Mouse (Mus musculus): Measurements from ENCODE around the gene 1700122O11Rik. TPM values are rescaled to one million over a fixed set of nuclear protein-coding genes. Genes with fewer than 3 reads are reported as not detected.

The 1700122O11Rik gene
- not detected in 2 replicates for polyA plus RNA-seq (2015; fragmentation: Nextera tagmentation; extraction: Ambion mirVana)

GRCm38 (mm10) chr17:48038193-48038592 lies at the start of gene 1700122O11Rik:
TSS of gene 1700122O11Rik (minus strand) at chr17:48038293.
- 76% methylated on average over 2 of the region's 2 CpGs for WGBS
- no peaks in the 10 kb centered on the region for H3K27me3 ChIP-seq (replicated peaks; ENCODE audit: insufficient read depth, low read length)
- H3K36me3 ChIP-seq (ENCODE audit: insufficient read depth, low read length), result no peaks in the 10 kb centered on the region
- no peak within 1 kb of the TSS for H3K27ac ChIP-seq (ENCODE audit: low read length)
- no peak within 1 kb of the TSS for H3K4me2 ChIP-seq (replicated peaks; ENCODE audit: low read depth, low read length)
- no peak within 1 kb of the TSS for H3K9ac ChIP-seq (replicated peaks; ENCODE audit: low read depth)
- ATAC-seq (no peak), DNase-seq (ENCODE audit: low spot score) (no peak)
- TF ChIP-seq EP300 (IDR thresholded peaks at IDR 0.05), result no peak
- no peak for TF ChIP-seq CTCF (IDR thresholded peaks at IDR 0.05)
- peaks cover 5% of the 10 kb centered on the region; the same call in 1 of the 2 replicates for H3K4me1 ChIP-seq (ENCODE audit: insufficient read depth, low read depth, low read length)
- H3K9me3 ChIP-seq (ENCODE audit: low read length), result no peaks in the 10 kb centered on the region
- H3K4me3 ChIP-seq (ENCODE audit: low read depth, low read length), result no peak within 1 kb of the TSS

GRCm38 (mm10) chr17:48080626-48081025 lies 42.5 kb upstream of the 1700122O11Rik start:
- H3K27me3 ChIP-seq (replicated peaks; ENCODE audit: insufficient read depth, low read length), result no peaks in the 10 kb centered on the region
- no peak overlapping the region for H3K4me2 ChIP-seq (replicated peaks; ENCODE audit: low read depth, low read length)
- no peaks in the 10 kb centered on the region for H3K9me3 ChIP-seq (ENCODE audit: low read length)
- WGBS, result 49% methylated on average over 3 of the region's 3 CpGs
- ATAC-seq (no peak), DNase-seq (ENCODE audit: low spot score) (no peak)
- no peak overlapping the region for H3K4me3 ChIP-seq (ENCODE audit: low read depth, low read length)
- no peak overlapping the region for H3K9ac ChIP-seq (replicated peaks; ENCODE audit: low read depth)
- H3K36me3 ChIP-seq (ENCODE audit: insufficient read depth, low read length), result no peaks in the 10 kb centered on the region
- TF ChIP-seq EP300 (IDR thresholded peaks at IDR 0.05) (no peak), CTCF (IDR thresholded peaks at IDR 0.05) (no peak)
- no peak overlapping the region for H3K27ac ChIP-seq (ENCODE audit: low read length)
- no peaks in the 10 kb centered on the region for H3K4me1 ChIP-seq (ENCODE audit: insufficient read depth, low read depth, low read length)

GRCm38 (mm10) chr17:48067729-48068128 lies 29.6 kb upstream of the 1700122O11Rik start:
- Histone ChIP-seq H3K9ac (replicated peaks; ENCODE audit: low read depth) (no peak overlapping the region), H3K4me3 (ENCODE audit: low read depth, low read length) (no peak overlapping the region), H3K4me2 (replicated peaks; ENCODE audit: low read depth, low read length) (no peak overlapping the region), H3K27ac (ENCODE audit: low read length) (peak overlapping the region; percentile 44; the same call in 1 of the 2 replicates), H3K36me3 (ENCODE audit: insufficient read depth, low read length) (no peaks in the 10 kb centered on the region), H3K27me3 (replicated peaks; ENCODE audit: insufficient read depth, low read length) (no peaks in the 10 kb centered on the region), H3K4me1 (ENCODE audit: insufficient read depth, low read depth, low read length) (no peaks in the 10 kb centered on the region), H3K9me3 (ENCODE audit: low read length) (no peaks in the 10 kb centered on the region)
- no peak for TF ChIP-seq CTCF (IDR thresholded peaks at IDR 0.05)
- no peak for TF ChIP-seq EP300 (IDR thresholded peaks at IDR 0.05)
- ATAC-seq (peak; percentile 31; the same call in 1 of the 2 replicates), DNase-seq (ENCODE audit: low spot score) (peak; percentile 26)
- 28% methylated on average over 5 of the region's 5 CpGs for WGBS

GRCm38 (mm10) chr17:48067083-48067614 lies 29.1 kb upstream of the 1700122O11Rik start:
- peak; percentile 89 for ATAC-seq
- Histone ChIP-seq H3K4me2 (replicated peaks; ENCODE audit: low read depth, low read length) (no peak overlapping the region), H3K9ac (replicated peaks; ENCODE audit: low read depth) (no peak overlapping the region), H3K36me3 (ENCODE audit: insufficient read depth, low read length) (no peaks in the 10 kb centered on the region), H3K27me3 (replicated peaks; ENCODE audit: insufficient read depth, low read length) (no peaks in the 10 kb centered on the region), H3K4me3 (ENCODE audit: low read depth, low read length) (no peak overlapping the region), H3K27ac (ENCODE audit: low read length) (peak overlapping the region; percentile 44; the same call in 1 of the 2 replicates), H3K9me3 (ENCODE audit: low read length) (no peaks in the 10 kb centered on the region), H3K4me1 (ENCODE audit: insufficient read depth, low read depth, low read length) (no peaks in the 10 kb centered on the region)
- DNase-seq (ENCODE audit: low spot score), result peak; percentile 81
- WGBS, result 38% methylated on average over 10 of the region's 10 CpGs
- peak; percentile 75 for TF ChIP-seq EP300 (IDR thresholded peaks at IDR 0.05)
- no peak for TF ChIP-seq CTCF (IDR thresholded peaks at IDR 0.05)

- no peak overlapping the region for H3K4me2 ChIP-seq (replicated peaks; ENCODE audit: low read depth, low read length)
- no peaks in the 10 kb centered on the region for H3K36me3 ChIP-seq (ENCODE audit: insufficient read depth, low read length)
- TF ChIP-seq EP300 (IDR thresholded peaks at IDR 0.05) (no peak), CTCF (IDR thresholded peaks at IDR 0.05) (no peak)
- no peaks in the 10 kb centered on the region for H3K9me3 ChIP-seq (ENCODE audit: low read length)
- H3K4me3 ChIP-seq (ENCODE audit: low read depth, low read length), result no peak overlapping the region
- no peak overlapping the region for H3K9ac ChIP-seq (replicated peaks; ENCODE audit: low read depth)
- H3K27me3 ChIP-seq (replicated peaks; ENCODE audit: insufficient read depth, low read length), result no peaks in the 10 kb centered on the region
- H3K27ac ChIP-seq (ENCODE audit: low read length), result no peak overlapping the region
- no peak for DNase-seq (ENCODE audit: low spot score)
- WGBS, result 55% methylated on average over 5 of the region's 5 CpGs
- no peak for ATAC-seq
- no peaks in the 10 kb centered on the region for H3K4me1 ChIP-seq (ENCODE audit: insufficient read depth, low read depth, low read length)
Measured at GRCm38 (mm10) chr17:48065081-48065501, 27.0 kb upstream of the 1700122O11Rik start.

GRCm38 (mm10) chr17:48064196-48064843 lies 26.2 kb upstream of the 1700122O11Rik start:
- H3K4me2 ChIP-seq (replicated peaks; ENCODE audit: low read depth, low read length), result no peak overlapping the region
- DNase-seq (ENCODE audit: low spot score) (peak; percentile 26), ATAC-seq (0 out of 2 replicates have a peak, but pooled peaks have one; percentile 13)
- no peaks in the 10 kb centered on the region for H3K4me1 ChIP-seq (ENCODE audit: insufficient read depth, low read depth, low read length)
- H3K9ac ChIP-seq (replicated peaks; ENCODE audit: low read depth), result no peak overlapping the region
- TF ChIP-seq CTCF (IDR thresholded peaks at IDR 0.05) (no peak), EP300 (IDR thresholded peaks at IDR 0.05) (no peak)
- H3K9me3 ChIP-seq (ENCODE audit: low read length), result no peaks in the 10 kb centered on the region
- no peaks in the 10 kb centered on the region for H3K27me3 ChIP-seq (replicated peaks; ENCODE audit: insufficient read depth, low read length)
- WGBS, result 42% methylated on average over 10 of the region's 10 CpGs
- H3K36me3 ChIP-seq (ENCODE audit: insufficient read depth, low read length), result no peaks in the 10 kb centered on the region
- H3K27ac ChIP-seq (ENCODE audit: low read length), result no peak overlapping the region
- no peak overlapping the region for H3K4me3 ChIP-seq (ENCODE audit: low read depth, low read length)

All from lung, postnatal 0 days (tissue).